Mouse (Mus musculus): ENCODE data around the gene Slc5a11.
A peak's percentile ranks its signal among the peaks of the same experiment; 100 is the strongest.

Gene Slc5a11

DNA sequence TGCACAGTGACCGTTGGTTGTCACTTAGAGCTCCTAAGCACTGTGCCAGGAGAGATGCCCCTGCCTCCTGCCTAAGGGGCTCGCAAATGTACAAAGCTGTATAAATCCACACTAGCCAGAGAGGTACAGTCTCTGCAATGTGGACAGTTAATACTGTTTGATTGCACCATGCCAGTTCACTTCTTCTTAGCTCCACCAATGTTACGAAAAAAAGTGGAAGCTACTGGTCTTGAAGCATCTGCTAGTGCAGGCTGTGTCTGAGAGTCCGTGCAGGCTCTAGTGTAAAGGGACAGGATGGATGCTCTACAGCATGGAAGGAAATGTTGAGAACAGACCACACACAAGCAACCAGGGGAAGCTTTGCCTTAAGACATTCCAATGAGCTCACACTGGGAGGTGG is 62.0 kb downstream of the Slc5a11 start:
- DNase-seq (ENCODE audit: extremely low read depth, insufficient read length, low spot score): no peak

DNA sequence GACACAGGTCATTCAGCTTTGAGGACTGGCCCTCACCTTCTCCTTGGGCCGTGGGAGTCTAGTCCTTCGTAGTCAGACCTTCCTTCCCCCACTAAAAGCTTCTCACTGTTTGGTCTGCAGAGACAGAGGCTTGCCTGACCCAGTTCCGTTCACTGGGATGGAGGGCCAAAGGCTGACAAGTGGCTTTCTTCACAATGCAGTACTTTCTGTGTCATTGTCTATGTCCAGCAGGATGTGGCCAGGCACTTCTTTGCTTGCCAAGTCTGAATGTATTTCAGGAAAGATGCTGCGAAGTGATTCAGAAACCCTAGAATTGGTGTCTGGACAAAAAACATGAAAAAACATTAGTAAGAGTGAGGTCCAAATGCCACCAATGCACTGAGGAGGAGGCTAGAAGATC is 65.2 kb downstream of the Slc5a11 start:
- DNase-seq (ENCODE audit: extremely low read depth, insufficient read length, low spot score): no peak

DNA sequence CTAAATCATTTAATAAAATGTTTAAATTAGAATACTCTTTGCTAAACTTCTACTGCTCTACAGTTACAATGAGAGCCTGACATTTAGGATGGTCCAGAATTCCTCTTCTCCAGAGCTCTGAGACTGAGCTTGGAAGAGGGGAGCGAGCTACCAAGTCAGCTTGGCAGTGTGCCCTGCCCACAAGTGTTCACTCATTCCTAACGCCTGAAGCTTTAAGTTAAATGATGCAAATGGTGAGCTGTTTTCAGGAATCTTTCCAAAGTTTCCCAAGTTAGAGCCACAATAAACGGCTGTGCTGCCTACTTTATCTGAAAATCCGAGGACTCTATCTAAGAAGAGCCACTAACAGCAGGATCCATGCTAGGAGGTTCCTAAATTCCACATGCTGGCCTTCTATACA is 69.2 kb downstream of the Slc5a11 start:
- no peak for DNase-seq (ENCODE audit: extremely low read depth, insufficient read length, low spot score)

DNA sequence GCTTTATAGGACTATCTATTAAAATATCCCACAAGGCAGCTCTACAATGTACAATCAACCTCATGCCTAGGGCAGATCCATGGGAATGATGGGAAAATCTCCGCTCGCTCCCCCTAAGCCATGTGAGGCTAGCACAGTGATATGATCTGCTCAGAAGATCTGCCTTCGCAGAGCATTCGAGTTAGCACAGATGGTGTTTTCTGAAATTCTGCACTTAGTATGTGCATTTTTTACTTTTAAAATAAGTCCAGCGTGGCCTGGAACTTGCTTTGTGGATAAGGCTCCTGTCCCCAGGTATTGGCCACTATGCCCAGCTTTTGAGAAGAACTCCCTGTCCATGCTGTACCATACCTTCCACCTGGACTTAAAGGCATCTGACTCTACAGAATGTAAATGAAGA is 71.3 kb downstream of the Slc5a11 start:
- DNase-seq (ENCODE audit: extremely low read depth, insufficient read length, low spot score): no peak

DNA sequence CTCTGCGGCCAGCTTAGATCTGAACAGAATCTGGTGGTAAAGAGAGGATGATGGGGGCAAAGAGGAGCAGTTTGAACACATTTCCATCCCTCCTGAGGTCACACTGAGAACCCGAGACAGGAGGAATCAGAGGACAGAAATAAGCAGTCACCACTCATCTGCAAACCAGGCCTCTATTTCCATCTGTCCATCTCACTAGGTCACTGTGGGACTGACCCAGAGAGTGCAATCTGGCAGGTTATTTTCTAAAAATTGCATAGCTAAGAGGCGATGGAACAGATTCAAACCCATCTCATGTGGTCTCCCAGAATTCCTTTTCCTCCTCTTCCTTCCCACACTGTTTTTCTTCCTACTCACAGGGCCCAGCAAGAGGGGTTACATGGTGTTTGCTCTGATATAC is 73.3 kb downstream of the Slc5a11 start:
- DNase-seq (ENCODE audit: extremely low read depth, insufficient read length, low spot score): no peak

DNA sequence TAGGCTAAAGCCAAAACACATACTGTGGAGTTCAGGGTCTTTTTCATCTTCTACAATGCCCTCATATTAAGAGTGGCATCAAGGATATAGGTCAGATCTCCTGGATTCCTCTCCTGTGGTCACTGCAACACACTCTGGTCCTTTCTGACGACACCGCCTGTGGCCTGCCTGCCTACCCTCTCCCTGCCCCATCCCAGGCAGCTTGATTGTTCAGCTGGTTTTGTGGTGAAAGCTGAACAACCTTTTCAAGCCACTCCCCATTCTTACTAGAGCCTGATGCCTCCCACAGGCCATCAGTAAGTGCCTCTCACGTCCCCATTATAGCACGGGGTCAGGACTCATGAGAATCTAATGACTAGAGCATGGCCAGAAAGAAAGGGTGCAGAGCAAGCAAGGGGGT is 74.6 kb downstream of the Slc5a11 start:
- DNase-seq (ENCODE audit: extremely low read depth, insufficient read length, low spot score): no peak

DNA sequence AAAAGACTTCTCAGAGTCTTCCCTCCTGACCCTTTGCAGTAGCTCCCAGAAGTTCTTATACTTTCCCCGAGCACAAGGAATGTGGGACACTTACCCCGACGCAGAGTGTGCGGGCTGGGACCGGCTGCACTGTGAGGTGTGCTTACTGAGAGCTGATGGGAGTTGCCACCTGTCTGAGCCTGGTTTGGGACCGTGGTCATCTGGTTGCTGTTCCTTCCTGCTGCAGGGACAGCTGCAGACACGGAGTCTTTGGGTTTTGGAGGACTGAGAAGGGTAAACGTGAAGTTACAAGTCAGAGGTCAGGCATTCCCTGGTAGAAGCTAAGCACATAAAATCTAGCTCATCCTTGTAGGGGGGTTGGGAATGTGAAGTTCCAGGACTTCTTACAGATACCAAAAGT is 77.4 kb downstream of the Slc5a11 start:
- no peak for DNase-seq (ENCODE audit: extremely low read depth, insufficient read length, low spot score)

DNA sequence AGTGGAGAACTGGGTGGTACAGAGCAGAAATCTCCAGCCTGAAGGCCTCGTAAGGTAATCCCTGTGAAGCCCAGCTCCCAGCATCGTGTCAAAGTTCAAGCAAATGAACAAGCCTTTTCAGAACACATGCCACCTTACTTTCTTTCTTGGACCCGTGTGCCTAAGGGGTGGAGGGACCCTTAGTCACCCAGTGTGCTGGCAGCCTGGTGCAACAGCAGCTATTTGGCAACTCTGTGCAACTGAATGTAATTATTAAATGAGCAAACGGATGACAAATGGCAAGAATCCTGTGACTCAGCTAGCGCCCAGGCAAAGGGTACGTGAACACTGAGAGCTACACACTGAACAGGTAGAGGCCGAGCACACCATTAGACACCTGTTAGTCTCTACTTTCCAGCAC is 79.3 kb downstream of the Slc5a11 start:
- DNase-seq (ENCODE audit: extremely low read depth, insufficient read length, low spot score): no peak

DNA sequence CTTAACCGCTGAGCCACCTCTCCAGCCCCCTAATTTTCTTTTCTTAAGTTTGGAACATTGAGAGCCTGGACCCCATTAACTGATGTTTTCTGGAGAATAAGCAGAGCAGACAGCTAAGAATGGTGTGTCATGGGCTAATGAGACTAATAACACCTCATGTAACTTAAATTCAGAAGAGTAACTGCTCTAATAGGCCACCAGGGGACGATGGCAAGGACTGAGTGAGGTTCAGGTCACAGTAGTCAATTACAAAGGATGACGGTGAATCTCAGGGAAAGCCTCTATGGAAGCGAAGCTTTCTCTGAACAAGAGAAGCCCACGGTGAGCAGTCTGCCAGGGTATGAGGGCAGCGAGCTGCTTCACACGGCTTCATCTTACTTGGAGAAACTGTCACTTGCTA is 80.8 kb downstream of the Slc5a11 start:
- DNase-seq (ENCODE audit: extremely low read depth, insufficient read length, low spot score): no peak

DNA sequence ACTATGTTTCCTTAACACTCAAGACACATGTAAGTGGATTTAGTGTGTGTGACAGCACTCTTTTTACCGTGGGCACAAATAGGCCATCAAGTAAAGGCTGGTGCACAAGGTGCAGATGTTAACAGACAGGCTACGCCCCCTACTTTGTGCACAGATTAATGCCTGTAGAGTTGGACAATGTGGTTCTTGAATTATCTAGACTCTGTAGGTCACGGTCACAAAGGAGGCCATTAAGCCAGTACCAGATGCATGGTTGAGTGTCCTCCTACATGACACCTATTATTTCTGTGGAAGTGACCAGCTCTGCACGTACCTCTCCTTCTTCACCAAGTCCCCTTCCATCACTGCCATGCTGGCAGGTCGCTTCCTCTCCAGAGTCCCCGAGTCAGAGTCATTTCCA is 81.5 kb downstream of the Slc5a11 start:
- DNase-seq (ENCODE audit: extremely low read depth, insufficient read length, low spot score): no peak

DNA sequence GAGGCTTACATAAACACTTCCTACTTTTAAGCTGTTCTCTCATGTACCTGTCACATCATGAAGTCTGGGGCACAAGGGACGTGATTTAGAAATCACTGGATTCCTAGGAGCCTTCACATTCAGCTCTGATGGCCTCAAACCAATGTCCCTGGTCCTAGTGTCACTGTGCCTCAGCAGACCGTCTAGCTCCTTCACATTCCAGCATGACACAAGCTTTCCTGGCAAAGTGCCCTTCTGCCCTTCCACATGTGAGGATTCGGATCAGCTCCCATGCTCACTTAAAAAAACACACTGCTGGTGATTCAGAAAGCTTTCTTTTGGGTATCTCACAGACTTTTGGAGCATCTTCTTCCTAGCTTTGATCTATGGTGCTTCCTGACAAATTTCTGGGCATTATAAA is 83.6 kb downstream of the Slc5a11 start:
- DNase-seq (ENCODE audit: extremely low read depth, insufficient read length, low spot score): peak; percentile 26

DNA sequence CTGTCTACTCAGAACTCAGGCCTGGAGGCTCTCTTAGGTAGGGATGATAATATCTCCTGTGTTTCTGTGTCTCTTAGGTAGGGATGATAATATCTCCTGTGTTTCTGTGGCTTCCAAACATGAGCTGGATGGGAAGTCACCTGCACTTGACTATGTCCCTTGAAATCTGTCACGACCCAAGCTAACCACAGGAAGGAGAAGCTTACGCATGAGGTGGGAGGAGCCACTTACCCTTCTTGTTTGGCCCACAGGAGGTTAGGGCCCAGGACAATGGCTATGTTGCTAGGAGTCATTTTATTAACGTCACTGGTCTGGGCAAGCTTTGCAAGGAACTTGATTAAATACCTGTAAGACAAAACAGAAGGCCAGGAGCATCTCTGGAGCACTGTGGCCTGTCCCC is 85.7 kb downstream of the Slc5a11 start:
- no peak for DNase-seq (ENCODE audit: extremely low read depth, insufficient read length, low spot score)

DNA sequence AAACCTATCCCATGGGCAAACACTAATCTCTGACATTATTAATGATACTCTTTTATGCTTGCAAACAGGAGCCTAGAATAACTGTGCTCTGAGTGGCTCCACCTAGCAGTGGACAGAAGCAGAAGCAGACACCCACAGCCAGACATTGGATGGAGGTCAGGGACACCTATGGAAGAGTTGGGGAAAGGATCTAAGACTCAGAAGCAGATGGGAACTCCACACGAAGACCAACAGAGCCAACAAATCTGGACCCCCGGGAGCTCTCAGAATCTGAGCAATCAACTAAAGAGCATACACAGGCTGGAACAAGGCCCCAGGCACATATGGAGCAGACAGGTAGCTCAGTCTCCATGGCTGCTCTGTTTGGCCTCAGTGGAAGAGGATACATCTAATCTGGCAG is 90.8 kb downstream of the Slc5a11 start:
- no peak for DNase-seq (ENCODE audit: extremely low read depth, insufficient read length, low spot score)

DNA sequence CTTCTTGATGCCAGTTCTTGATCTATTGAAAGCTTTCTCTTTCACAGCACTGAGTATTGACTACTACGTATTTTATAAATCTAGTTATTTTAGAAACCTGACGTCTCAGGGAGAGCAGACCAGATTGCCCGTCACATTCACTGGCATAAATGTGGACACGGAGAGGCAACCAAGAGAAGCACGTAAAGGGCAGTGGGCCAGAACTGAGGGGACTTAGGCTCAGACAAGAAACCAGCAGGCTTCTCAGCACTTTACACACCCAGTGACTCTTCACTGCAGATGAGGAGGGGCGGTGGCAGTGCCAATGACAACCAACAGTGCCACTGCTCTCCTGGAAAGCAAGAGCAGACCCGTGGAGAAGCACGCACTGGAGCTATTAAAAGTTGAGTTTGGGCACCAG is 92.7 kb downstream of the Slc5a11 start:
- DNase-seq (ENCODE audit: extremely low read depth, insufficient read length, low spot score): no peak

DNA sequence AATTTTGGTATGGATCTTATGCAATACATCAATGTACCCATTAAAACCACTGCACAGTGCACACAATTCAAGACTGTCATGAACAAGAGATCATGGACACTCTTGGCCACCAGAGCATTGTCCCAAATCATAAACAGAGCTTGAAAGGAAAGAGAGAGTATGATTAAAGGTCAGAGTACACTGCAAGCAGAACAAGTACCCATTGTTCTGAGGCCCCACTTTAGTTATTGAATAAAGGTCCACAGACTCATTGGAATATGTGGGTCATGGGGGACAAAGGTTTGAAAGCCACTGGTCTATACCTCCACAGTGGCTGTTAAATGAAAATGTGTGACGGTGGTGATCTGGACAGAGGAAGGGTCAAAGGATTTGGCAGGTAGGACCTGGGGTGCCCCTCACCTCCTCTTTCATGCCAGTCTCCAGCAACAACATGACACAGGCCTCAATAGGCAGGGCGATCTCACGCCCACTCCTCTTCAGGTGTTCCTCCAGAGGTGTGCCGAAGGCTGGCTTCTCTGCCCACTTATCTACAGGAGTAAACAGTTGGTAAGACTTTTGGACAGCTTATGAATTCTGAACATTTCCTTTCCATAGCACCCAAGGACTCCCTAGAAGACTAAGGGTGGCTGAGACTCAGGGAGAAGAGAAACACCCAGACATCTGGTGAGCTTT is 93.4 kb downstream of the Slc5a11 start:
- no peak for DNase-seq (ENCODE audit: extremely low read depth, insufficient read length, low spot score)

DNA sequence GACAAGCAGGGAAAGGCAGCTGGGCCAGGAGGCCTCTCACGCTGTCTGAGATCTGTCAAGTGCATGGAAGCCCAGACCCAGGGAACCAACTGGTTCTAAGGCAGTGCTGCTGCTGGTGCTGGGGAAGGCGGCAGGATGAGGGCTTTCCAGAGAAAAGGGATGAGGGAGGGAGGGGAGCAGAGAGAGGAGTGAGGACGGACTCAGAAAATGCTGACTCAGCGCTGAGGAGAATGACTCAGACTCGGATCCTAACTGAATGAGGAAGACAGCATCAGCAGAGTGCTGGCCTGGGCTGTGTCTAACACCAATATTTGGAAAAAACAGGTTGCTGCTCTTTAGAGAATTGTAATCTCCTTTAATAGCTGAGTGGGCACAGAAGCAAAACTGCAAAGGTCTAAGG is 97.3 kb downstream of the Slc5a11 start:
- DNase-seq (ENCODE audit: extremely low read depth, insufficient read length, low spot score): no peak

DNA sequence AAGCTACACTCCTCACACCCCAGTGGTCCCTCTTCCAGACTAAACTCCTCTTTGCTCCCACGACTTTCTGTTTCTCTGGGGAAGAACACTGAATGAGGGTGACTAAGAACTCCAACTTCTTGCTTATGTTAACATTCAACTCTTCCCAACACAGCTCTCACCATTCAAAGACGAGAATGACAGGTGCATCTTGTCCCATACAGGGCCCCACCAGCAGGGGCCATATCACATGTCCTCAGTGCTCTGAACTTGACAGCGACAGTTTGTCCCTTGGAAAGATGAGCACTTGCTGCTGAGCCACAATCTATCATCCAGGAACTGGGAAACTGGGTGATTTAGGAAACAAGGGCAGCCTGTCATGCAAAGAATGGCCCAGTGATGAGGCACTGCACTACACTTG is 98.2 kb downstream of the Slc5a11 start:
- no peak for DNase-seq (ENCODE audit: extremely low read depth, insufficient read length, low spot score)

DNA sequence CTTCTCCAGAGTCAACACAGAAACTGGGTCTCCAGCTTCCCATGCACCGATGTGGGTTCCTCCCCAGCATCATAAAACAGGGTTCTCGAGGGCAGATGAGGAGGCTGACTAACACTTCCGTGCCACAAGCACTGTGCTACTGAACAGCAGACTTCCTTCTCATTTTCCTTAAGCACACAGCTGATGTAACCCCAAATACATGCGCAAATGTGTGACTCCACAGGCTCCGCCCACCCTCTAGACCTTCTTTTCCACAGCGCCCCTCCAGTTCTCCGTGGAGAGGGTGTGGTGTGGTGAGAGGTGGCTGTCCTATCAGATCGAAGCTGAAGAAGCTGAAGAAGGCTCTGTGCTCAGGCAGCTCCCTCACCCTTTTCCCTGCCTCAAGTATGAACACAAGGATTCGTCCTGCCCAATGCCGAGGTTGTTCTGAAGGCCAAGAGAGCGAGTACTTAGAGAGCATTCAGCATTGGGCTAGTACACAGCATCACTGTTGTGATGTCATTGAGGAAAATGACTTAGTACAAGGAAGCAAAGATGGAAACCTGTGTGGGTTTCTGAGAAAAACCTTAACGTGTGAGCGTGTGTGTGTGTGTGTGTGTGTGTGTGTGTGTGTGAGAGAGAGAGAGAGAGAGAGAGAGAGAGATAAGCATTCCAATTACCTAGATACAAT is 108.0 kb downstream of the Slc5a11 start:
- DNase-seq (ENCODE audit: extremely low read depth, insufficient read length, low spot score): no peak
